Mouse (Mus musculus) cerebellum, adult 2 months (tissue): Measurements from ENCODE around the gene Fbxw8.

Source experiments
- CTCF ChIP-seq: fragments of 200-500 bp; IDR thresholded peaks from 2 replicates; pipeline ENCODE4 v1.5.1; 2011; ENCODE audit warnings: low read depth, mild to moderate bottlenecking, control low read depth, low read length, moderate library complexity, borderline replicate concordance; ENCODE audit not compliant: insufficient read depth
- POLR2A ChIP-seq: fragments of 200-500 bp; IDR thresholded peaks from 2 replicates; pipeline ENCODE4 v1.6.1; 2011; ENCODE audit warnings: low read length, control low read depth, borderline replicate concordance; ENCODE audit not compliant: insufficient read depth

DNA sequence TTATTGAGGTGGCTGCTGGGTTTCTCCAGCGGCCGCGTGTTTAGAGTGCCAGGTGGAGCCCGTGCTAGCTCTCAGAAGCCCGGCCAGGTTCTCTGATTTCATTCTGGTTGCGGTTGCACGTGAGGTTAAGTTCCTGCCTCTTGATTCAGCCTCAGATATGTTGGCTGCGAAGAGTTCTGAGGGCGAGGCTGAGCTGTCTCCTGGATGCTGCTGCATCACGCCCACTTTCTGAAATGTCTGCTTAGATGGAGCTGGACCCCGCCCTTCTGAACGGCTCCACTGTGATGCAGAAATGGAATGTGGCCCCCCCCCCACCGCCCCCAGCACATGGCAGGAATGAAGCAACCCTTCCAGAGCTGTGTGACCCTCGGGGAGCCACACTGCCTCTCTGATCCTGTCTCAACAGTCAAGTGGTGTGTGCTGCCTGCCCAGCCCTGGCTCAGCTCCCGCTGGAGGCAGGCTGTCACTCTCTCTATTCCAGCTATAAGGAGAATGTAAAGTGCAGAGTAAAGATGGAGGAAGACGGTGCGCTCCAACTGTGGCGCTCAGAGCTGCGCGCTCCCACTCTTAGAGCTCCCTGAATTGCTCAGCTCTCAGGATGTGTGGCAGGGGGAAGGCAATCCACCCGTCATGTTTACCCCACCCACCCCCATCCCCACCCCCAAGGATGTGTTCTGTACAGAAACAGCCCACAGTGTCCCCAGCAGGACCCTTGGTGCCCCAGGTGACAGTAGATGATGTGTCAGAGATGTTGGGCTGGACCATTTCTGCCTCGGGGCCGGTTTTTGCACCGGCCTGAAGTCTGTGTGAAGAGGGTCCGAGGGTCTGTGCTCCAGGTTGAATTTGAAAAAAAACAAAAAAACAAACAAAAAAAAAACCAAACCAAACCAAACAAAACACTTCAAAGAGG is 118.1 kb downstream of the Fbxw8 start:
- TF ChIP-seq CTCF (no peak), POLR2A (no peak)
